Mouse (Mus musculus) CD4-positive naive resting alpha-beta T cell, adult 76 days (primary cell): ENCODE measurements around the gene Mapk14. TPM values are rescaled to one million over a fixed set of nuclear protein-coding genes. Genes with fewer than 3 reads are reported as not detected.

Experiments used
- total RNA-seq: library from RNA; stranded (reverse); gene quantifications from one replicate; pipeline ENCODE4 v1.2.4, GENCODE M21; 2023

The Mapk14 gene
- total RNA-seq = 121 TPM

DNA sequence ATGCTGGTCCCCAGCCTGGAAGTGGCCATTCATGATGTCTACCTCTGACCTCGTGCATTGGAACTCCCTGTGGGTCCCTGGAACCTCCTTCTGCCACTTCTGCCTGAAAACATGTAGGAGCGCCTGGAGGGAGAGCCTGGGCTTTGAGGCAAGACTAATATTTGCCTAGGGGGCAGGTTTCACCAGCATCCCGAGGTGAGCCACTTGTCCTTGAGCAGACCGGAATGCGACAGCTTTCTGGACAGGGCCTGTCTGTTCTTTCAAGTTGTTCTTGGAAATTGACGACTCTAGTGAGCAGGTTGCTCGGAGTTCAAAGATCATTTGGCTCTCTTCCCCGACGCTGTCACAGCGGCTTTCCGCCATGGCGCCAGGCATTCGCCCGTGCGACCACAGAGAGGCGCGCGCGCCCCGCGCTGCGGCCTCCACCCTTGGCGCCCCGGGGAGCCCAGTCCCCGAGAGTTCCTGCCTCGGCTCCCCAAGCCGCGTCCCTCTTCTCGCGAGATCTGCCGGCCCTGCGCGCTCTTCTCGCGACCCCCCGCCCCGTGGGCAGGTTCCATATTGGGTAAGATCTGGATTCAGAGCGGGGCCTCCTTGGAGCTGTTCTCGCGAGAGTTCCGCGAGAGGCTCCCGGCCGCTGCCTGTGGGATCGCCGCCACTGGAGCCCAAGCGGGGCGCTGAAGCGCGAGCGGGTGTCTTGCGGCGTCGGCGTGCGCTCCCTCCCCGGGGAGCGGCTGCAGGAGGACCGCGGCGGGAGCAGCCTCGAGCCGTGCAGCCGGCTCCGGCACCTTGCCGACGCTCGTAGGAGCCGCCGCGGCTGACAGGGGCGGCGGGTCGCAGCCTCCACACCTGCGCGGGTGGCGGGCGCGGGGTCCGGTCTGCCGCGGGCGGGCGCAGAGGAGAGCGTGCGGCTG lies at the start of gene Mapk14:
Gene Mapk14, plus strand, starts transcription at position 554 of the 911 bp plus-strand sequence.

GRCm38 (mm10) chr17:28689586-28690283 lies 1.4 kb upstream of the Mapk14 start, which contains the start of gene Slc26a8:
Gene Slc26a8, minus strand, starts transcription at chr17:28690233.

GRCm38 (mm10) chr17:28725783-28726182 lies 34.7 kb downstream of the Mapk14 start, which contains the start of gene AC170998.1:
Gene AC170998.1, plus strand, starts transcription at chr17:28726083.

GRCm38 (mm10) chr17:28769121-28769874 lies 78.2 kb downstream of the Mapk14 start, which contains the start of gene Mapk13:
Gene Mapk13, plus strand, starts transcription at chr17:28769297.

Other genes starting within 250 kb of the Mapk14 start
- gene Fkbp5, start 173.8 kb upstream of the Mapk14 start, total RNA-seq = 24.7 TPM
- 0.44 TPM for gene Armc12, start 160.5 kb upstream of the Mapk14 start, total RNA-seq
- not detected for gene Clpsl2, start 141.9 kb upstream of the Mapk14 start, total RNA-seq
- 1.3 TPM for gene Clps, start 130.6 kb upstream of the Mapk14 start, total RNA-seq
- gene Lhfpl5, start 115.7 kb upstream of the Mapk14 start, total RNA-seq = not detected
- 330 TPM for gene Srpk1, start 68.6 kb upstream of the Mapk14 start, total RNA-seq
- 1.4 TPM for gene Slc26a8, start 1.1 kb upstream of the Mapk14 start, total RNA-seq
- gene AC170998.1, start 34.8 kb downstream of the Mapk14 start, total RNA-seq = 14.3 TPM
- gene Mapk13, start 78.0 kb downstream of the Mapk14 start, total RNA-seq = not detected
- 47.1 TPM for gene Brpf3, start 109.8 kb downstream of the Mapk14 start, total RNA-seq
- not detected for gene Pnpla1, start 167.1 kb downstream of the Mapk14 start, total RNA-seq
- 0.38 TPM for gene 4930539E08Rik, start 224.0 kb downstream of the Mapk14 start, total RNA-seq